Mouse (Mus musculus): ENCODE measurements at regions not wholly inside any gene's neighbourhood (a gene's known extent, or its start where the extent isn't known, plus 50 kb on each side); places are given as distances from the start of the nearest gene placed in this dataset.

DNA sequence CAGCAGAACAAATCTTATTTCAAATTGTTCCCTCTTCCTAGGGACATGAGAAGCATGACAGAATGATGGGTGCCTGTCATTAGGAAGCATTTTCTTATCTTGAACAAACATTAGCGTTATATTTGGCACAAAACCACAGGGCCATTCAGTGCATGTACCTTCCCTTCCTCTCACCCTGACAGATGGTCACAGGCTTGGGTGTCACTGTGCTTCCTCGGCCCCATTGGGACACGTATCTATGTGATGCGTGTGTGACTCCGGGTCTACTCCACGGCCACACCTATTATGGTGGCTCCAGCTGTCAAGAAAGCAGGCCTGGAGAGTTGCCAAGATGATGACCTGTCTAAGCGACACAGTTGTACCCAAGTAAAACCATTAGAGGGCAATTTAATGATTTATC lies 298.5 kb upstream of the Pabpc6 start:
- TF ChIP-seq POLR2A (IDR thresholded peaks at IDR 0.05; ENCODE audit: insufficient read depth, low read length) (no peak), CTCF (IDR thresholded peaks at IDR 0.05; ENCODE audit: low read depth, low read length) (no peak)

Data from ES-Bruce4 (cell line).